Mouse (Mus musculus): ENCODE results near the gene Shld2. TPM values are rescaled to one million over a fixed set of nuclear protein-coding genes. Genes with fewer than 3 reads are reported as not detected.
"Not testable (repeated sequence)": the region's sequence is repeated elsewhere in the genome, so short reads cannot be mapped to it uniquely, and the experiment has no call there.

The Shld2 gene
- total RNA-seq, 4 experiments from 2014 or later: 10.9 to 16.4 (median 12.1) TPM

DNA sequence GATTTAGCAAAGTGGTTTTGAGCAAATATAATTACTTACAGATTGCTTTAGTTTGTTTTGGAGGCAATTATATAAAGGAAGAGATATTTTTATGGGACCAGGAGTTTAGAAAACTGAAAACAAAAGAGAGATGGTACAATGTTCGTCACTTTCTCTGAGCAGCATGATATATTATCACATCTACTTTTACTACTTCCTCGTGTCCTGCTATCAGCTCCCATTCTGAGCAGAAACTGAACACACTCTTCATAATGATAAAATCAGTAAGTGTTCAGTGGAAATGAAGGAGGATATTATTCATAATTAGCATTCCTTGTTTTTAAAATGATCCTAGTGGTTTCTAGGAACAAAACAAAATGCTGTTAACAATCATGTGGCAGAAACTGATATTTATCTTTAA is 21.9 kb downstream of the Shld2 start:
- no peak for DNase-seq (ENCODE audit: low spot score in 2 of 2)

DNA sequence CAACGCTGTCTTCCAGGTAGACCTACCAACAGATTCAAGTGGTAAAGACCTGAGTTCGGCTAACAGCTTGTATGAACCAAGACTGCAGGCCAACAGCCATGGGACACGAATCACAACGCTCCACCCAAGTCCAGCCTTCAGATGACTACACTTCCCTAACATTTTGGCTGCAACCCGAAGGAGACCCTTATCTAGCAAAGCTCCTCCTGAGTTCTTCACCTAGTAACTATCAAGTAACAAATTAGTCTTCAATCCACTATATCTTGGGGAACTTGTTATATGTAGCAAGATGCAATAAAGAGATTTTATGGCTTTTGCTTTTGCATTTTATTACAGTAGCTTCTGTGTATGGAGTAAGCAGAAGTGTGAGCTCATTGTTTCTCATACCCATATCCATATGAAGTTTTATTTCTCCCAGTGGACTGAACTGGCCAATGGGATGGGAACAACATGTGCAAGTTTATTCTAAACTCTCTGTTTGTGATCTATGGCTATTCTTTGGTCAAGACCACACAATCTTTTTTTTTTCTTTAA is 28.5 kb downstream of the Shld2 start:
- no peak for DNase-seq (ENCODE audit: low spot score in 2 of 2)

DNA sequence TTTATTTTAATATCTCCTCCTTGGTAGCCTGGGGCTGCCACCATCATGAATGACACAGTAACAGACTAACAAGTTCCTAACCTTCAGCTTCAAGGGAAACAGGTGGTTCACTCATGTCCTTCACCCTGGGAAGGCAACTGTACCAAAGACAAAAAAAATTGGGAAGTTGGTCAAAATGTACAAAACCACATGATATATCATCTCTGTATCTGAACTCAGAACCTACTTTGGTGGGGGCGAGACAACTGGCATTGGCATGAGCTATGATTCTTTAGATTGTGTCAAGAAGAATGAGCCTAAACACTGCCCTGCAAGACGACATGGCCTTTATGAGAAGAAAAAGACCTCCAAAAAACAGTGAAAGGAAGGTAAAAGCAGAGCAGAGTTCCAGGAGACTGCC is 29.5 kb downstream of the Shld2 start:
- no peak for DNase-seq (ENCODE audit: low spot score in 2 of 2)

DNA sequence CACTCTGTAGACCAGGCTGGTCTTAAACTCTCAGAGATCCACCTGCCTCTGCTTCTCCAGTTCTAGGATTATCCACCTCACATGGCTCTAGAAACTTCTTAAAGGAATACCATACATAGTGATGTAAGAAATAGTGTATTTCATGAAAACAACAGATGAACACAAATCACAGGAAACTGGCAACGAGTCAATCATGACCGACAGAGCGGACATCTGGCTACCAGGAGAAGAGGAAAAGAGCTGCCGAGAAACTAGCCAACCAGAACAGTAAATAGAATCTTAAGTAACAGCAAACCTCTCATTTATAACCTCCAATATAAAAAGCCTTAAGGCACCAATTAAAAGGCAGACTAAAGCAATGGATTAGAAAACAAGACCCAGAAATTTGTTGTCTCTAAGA is 30.6 kb downstream of the Shld2 start:
- no peak for DNase-seq (ENCODE audit: low spot score in 2 of 2)

DNA sequence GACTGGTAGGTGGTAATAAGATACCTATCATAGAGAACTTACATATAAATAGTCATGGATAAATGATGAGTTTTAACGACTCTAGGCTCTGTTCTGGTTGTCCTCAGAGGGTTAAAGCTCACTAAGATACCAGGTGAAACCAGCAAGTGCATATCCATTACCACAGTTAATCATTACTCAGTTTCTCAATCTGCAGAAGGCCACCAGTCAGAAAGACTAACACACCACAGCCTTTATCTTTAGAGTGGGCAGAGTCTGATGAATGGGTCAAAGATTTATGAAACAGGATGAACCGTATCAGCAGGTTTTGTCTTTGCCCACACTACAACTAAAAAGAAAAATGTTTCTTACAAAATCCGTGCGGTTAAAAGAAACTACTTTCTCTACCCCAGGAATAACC is 35.1 kb downstream of the Shld2 start:
- DNase-seq (ENCODE audit: low spot score in 2 of 2): no peak

DNA sequence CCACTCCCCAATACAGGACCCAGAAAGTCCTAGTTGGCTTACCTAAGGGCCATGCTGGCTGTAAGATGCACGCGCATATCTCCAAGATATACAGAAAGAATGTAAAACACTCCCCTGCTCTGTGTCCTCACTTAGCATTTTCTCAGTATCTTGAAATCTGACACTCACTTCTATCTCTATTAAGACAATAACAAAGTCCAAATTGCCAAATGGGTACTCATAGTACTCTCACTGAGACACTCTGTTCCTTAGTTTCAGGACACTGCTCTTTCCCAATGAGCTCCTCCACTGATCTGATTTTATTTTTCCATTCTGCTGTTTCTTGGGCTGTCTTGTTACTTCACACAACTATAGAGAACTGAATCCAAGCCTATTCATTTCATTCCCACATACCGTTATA is 36.2 kb downstream of the Shld2 start:
- no peak for DNase-seq (ENCODE audit: low spot score in 2 of 2)

DNA sequence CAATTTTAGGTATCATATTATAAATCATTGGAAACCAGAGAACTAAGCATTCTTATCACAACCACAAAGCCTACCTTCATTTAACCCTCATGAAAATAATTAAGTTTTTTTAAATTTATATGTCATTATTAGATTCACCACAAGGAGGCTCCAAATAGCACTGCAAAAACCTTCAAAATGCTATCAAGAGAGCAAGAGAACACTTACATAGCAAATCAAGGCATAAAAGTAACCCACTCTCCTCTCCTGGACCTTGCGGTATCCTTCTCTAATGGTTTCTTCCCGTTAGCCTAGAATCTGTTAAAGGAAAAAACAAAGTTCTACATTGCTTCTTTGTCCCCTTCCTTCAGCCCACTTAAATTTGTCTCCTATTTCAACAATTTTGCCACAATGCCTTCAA is 37.0 kb downstream of the Shld2 start:
- DNase-seq (ENCODE audit: low spot score in 2 of 2): no peak

DNA sequence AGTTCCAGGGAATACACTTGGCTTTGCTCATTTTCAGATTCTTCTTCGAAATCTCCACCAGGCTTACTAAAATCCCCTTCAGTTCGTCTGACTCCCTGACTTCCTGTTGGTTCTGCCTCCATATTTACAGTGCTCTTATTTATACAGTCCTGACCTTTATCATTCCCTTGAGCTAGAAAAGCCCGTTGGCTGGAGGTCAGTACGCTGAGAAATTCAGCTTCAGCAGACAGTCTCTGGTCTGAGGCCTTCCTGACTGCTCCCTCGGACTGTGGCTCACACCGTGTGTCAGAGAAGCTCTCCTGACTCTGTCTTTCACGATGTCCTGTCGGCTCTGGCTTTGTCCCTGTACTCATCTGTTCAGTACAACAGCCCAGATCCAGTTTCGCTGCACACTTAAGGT is 42.2 kb downstream of the Shld2 start:
- no peak for DNase-seq (ENCODE audit: low spot score in 2 of 2)

DNA sequence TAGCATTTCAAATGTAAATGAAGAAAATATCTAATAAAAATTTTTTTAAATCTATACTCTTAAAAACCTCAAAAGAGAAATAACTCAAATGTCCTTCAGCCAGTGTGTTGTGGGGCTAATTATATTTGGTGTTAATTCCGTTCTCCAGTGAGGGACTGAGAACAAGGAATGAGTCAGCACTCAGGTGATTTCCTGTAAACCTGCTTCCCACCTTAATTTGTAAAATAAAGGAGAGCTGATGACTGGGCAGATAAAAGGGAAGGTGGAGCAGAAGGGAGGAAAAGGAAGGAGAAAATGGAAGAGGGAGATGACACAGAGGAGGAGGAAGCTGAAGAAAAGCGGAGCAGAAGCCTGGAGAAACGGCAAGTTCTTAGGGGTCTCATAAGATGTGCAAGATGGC is 51.8 kb downstream of the Shld2 start:
- DNase-seq (ENCODE audit: low spot score in 2 of 2): not testable (repeated sequence)

DNA sequence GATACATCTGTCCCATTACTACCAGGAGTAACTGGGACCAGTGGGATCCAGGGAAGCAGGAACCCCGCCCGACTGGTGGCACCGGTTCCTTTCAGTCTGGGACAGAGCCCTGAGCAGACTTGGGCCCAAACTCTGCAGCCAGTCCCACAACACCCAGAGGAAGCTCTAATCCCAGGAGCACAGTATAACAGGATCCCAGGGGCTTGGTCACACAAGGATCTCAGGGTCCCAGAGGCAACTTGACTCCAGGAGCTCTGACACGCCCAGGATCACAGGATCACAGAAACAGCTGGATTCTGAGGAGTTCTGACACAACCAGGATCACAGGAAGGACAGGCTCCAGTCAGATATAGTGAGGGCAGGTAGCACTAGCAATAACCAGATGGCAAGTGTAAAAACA is 57.0 kb downstream of the Shld2 start:
- no peak for DNase-seq (ENCODE audit: low spot score in 2 of 2)

DNA sequence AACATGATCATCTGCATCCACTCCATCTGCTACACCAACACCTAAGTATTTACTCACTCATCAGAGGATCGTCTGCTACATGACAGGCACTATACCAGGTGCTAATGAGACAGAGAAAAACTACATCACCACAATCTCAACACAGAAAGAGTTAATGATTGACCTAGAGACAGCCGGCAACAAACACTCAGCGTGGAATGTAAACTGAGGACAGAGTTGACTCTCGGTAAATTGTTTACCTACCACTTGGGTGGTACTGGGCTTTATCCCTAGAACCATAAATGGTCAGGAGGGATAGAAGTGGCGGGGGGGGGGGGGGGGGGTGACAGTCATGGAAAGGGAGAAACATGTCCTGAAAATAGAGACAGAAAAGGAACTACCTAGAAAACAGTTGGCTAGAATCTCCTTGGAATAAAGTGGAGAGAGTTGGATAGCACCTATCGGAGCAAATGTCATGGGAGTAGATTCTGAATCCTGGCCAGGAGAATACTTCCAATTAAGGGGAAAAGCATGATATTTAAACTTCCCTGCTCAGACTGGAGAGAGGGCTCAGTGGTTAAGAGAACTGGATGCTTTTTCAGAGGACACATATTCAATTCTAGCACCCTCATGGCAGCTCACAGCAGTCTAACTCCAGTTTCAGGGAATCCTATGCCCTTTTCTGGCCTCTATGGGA is 57.7 kb downstream of the Shld2 start:
- DNase-seq (ENCODE audit: low spot score in 2 of 2): no peak

DNA sequence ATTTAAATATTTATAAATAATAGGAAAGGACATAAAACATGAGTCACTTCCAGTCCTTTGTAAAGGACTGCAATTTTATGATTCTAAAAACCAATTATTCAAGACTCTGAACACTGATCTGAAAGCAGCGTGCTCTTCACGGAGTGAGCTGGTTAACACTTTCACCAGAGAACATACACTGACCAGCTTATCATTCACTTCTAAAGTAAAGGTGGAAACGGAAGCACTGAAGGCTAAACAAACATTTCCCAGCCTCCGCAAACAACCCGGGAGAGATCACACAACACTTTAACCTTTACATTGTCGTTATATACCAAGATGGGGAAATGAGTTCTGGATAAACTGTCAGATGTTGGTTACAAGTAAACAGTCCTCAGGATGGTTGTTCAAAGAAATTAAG is 69.6 kb downstream of the Shld2 start:
- DNase-seq (ENCODE audit: low spot score in 2 of 2): no peak

DNA sequence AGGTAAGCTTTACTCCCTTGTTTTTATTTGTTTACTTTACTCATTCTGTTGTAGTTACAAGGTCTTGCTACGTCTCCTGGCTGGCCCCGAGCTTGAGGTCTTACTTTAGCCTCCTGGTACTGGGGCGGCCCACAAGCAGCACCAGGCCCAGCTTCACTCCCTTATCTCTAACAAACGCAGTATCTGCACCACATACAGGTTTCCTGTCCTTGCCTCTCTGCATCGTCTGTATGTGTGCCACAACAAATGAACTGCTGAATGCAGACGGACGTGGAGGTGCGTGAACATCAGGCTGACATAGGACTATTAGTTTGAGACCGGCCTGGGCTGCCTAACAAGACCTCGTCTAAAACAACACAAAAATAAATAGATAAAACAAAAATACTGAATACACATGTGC is 70.0 kb downstream of the Shld2 start:
- DNase-seq (ENCODE audit: low spot score in 2 of 2): no peak

DNA sequence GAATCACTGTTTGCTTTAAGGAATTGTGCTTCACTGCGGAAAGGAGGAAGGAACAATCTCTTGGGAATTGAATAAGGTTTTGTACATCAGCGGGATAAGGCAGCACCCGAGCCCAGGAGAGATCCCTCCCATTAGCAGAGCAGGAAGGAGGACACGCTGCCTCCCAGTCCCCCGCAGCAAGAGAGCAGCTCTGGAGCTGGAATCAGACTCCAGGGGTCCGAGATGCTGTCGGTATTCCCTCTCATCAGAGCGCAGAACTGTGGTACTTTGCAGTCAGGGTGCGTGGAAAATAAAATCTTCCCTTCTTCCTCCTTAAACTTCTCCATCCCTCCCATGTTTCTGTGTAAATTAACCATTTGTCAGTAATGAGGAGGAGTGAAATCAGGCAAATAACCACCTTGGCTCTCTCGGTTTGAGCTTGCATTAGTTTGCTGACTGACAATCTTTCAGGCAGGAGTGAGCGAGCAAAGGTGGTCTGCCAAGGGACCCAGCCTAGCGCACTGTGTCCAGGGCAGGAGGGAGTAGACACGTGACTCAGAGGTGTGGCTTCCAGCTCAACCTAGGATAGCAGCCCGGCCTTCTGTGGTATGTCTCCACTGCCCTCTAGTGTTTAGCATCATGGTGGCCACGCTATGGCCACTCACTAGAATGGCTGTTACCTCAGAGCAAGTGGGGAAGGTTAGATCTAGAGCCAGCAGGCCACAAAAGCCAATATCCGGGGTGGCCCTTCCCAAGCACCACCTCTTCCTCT is 75.5 kb downstream of the Shld2 start:
- peak in 1 of 2 experiments; percentile 33 for DNase-seq (ENCODE audit: low spot score in 2 of 2)

DNA sequence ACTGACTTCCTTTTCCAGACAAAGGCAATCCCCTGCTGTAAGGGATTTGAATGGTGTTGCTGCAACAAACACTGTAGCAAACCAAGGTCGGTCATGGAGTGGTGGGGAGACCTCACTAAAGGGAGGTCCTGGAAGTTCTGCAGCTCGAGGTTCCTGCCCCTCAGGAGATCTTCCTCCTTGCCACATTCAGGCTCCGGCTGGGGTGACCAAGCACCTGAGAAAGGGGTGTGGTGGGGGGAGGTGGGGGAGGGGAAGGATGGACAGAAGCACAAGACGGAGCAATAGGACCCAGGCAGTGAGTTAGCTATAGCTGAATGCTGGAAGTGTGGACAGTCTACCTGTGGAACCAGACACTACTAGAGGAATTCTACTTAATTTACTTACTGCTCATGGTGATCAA is 76.4 kb downstream of the Shld2 start:
- DNase-seq (ENCODE audit: low spot score in 2 of 2): no peak

DNA sequence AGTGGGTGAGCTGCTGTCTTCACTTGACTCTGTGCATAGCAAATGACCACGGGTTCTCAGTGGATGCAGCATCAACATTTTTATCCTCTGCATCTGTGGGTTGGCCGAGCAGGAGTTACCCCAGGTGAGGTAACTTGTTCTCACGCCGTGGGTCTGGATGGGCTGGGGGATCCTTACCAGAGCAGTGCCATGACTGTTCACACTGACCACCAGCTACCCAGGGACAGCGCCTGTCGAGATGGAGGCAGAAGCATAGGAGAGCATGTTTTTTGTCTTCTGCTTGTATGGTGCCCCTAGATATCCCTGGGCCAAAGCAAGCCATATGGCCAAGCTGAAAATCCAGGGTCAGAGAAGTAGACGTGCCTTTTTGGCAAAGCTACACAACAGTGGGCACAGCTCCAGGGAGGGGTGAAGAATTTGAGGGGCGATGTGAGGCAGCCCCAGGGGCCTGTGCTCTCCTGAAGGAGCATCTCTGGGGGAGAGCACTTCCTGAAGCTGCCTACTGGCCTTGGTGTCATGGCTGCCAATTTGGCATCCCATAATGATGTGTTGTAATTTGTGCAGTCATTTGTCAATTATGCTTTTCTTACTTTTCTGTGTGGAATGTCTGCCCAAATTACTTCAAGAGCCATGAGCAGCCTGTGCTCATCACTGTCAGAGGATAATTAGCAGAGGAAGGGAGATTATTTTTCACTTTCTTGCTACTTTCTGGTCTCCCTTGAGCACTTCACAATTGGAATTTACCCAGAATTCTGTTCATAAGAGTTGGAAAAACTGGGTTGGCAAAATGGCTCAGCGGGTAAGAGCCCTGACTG is 77.2 kb downstream of the Shld2 start:
- no peak for DNase-seq (ENCODE audit: low spot score in 2 of 2)

DNA sequence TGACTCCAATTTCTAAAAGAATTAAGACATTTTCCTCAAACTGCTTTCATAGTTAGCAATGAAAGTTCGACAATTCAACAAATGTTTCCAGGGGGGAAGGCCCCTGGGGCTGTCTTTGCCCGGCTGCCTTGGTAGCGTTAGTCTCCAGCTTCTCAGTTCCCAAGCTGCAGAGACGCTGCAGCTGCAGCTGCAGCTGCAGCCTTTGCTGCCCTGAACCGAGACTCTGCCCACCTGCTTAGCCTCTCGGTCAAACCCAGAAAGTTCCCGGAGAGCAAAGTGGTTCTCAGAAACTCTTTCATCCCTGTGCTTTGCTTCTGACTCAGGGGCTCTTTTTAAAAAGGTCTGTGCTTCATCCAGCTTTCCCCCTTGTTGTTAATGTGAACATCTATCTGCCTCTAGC is 78.0 kb downstream of the Shld2 start:
- DNase-seq (ENCODE audit: low spot score in 2 of 2): no peak

DNA sequence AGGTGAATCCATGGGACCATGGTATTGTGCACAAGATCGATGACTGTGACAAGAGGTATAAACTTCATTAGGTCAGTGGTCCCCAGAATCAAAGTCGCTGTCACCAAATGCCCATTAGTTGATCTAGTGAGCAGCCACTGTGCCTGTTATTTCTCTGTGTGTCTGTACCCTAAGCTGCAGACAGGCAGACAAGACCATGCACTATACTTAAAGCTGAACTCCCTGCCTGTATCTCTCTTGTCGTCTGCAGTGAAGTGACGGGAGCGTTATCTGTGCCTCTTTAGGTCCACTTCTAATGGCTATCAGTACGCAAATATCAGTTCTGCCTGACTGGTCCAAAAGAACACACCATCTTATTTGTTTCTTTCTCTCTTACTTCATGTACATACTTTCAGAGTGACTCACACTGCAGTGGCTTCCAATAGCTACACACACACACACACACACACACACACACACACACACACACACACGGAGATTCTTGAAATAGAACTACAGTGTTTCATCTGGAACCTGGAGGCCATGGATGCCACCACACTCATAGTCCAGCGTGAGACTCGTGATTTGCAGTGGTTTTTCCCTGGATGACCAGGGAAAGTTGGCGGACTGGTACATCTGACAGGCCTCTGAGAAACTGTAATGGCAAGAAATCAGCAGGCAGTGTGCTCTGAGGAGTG is 81.3 kb downstream of the Shld2 start:
- DNase-seq (ENCODE audit: low spot score in 2 of 2): no peak

DNA sequence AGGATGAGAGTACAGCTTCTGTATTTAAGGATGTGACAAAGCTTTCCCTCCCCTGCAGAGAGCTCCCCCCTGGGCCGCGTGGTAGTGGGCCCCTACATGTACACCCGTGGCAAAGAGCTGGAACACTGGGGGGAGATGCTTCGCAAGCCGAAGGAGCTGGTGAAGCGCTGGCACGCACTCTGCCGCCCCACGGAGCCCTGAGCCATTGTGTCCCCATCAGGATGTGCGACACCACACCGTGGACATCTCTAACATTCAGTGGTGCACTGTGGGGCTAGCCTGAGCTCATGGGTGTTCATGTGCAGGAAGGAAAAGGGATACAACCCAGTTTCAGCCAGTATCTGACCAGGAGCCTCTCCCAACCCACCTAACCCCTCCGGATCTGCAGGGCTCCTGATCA is 82.3 kb downstream of the Shld2 start:
- no peak for DNase-seq (ENCODE audit: low spot score in 2 of 2)

DNA sequence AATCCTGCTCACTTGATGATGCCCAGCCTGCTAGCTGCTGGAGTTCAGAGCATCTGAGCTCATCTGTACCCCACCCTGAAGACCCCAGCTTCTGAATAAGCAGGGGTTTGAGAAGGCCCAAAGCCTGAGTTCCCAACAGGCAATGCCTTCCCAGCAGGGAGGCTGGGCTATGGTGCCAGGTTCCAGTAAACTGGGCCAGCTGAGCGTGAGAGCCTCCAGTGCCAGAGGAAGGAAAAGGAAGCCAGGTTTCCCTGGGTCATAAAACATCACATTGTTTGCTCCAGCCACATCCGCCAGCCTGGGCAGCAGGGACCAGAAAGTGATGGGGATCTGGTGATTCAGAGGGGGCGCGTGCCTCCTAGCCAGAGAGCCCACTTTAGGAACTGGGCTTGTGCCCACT is 83.7 kb downstream of the Shld2 start:
- no peak for DNase-seq (ENCODE audit: low spot score in 2 of 2)

DNA sequence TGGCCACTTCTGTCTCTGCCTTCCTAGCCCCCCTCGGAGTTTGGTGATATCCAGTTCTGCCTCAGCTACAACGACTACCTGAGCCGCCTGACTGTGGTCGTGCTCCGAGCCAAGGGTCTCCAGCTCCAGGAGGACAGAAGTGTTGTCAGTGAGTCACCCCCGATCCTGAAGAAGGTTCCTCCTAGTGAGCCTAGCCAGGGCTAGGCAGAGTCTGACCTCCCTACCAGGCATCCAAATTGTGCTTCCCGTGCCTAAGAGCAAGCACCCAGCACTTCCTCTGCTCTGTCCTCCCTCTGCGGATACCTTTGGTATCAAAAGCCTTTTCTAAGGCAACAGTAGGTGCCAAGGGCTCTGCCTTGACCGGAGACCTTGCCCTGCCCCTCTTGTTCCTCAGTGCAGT is 84.3 kb downstream of the Shld2 start:
- DNase-seq (ENCODE audit: low spot score in 2 of 2): no peak

Data from left cerebral cortex, adult 8-10 months (tissue).